Mouse (Mus musculus) liver, embryonic 14.5 days (tissue): ENCODE data around the gene Morn2. TPM values are rescaled to one million over a fixed set of nuclear protein-coding genes. Genes with fewer than 3 reads are reported as not detected.

Source experiments
- ATAC-seq: fragments of 200-750 bp; cut with Nextera tagmentation; 2 replicates; pipeline ENCODE4 v1.8.0; 2017; ENCODE audit warnings: moderate number of reproducible peaks, mild to moderate bottlenecking, moderate library complexity; ENCODE audit not compliant: insufficient read depth
- DNase-seq, 3 experiments: peaks; one replicate each; pipeline ENCODE4 v3.0.0-alpha.2; 2012 to 2013; ENCODE audit warnings: low read depth in 3 of 3, low spot score in 3 of 3
- H3K27ac ChIP-seq: fragments of 300-500 bp; sonication (generic); 2 replicates; pipeline ENCODE4 v1.5.1; 2014; ENCODE audit warnings: moderate library complexity, mild to moderate bottlenecking, control low read depth, inconsistent platforms
- H3K27me3 ChIP-seq: fragments of 300-500 bp; sonication (generic); 2 replicates; pipeline ENCODE4 v1.6.1; 2014; ENCODE audit warnings: mild to moderate bottlenecking, low read length, moderate library complexity; ENCODE audit not compliant: control insufficient read depth, insufficient read depth
- H3K36me3 ChIP-seq: fragments of 300-500 bp; sonication (generic); replicated peaks from 2 replicates; pipeline ENCODE4 v1.6.1; 2014; ENCODE audit warnings: low read depth; ENCODE audit not compliant: control insufficient read depth, insufficient read depth
- H3K4me1 ChIP-seq, 2 experiments: fragments of 200-500 bp in 1 of 2; fragments of 300-500 bp in 1 of 2; sonication (generic) in 1 of 2; replicated peaks; 2 replicates each; pipeline ENCODE4 v1.6.1; 2012 to 2014; ENCODE audit warnings: antibody characterized with exemption in 1 of 2, inconsistent platforms in 1 of 2, low read length in 1 of 2; ENCODE audit not compliant: control insufficient read depth in 2 of 2, insufficient read depth in 2 of 2
- H3K4me2 ChIP-seq: fragments of 300-500 bp; sonication (generic); 2 replicates; pipeline ENCODE4 v1.6.1; 2014; ENCODE audit warnings: low read depth, mild to moderate bottlenecking, control low read depth, moderate library complexity
- H3K4me3 ChIP-seq, 2 experiments: fragments of 200-500 bp in 1 of 2; fragments of 300-500 bp in 1 of 2; sonication (generic) in 1 of 2; 2 replicates each; pipeline ENCODE4 v1.5.1; 2012 to 2014; ENCODE audit warnings: low read depth in 2 of 2, low read length in 2 of 2, mild to moderate bottlenecking in 2 of 2, control low read depth in 1 of 2, inconsistent platforms in 1 of 2, moderate library complexity in 1 of 2; ENCODE audit not compliant: insufficient read depth in 1 of 2
- H3K9ac ChIP-seq: fragments of 300-500 bp; sonication (generic); replicated peaks from 2 replicates; pipeline ENCODE4 v1.6.1; 2014; ENCODE audit warnings: mild to moderate bottlenecking, control low read depth, moderate library complexity
- H3K9me3 ChIP-seq: fragments of 300-500 bp; sonication (generic); 2 replicates; pipeline ENCODE4 v1.6.1; 2016; ENCODE audit warnings: low read length, mixed read lengths; ENCODE audit not compliant: control insufficient read depth
- CTCF ChIP-seq: IDR thresholded peaks from 2 replicates; pipeline ENCODE4 v1.5.1; 2016; ENCODE audit warnings: antibody characterized with exemption, low read depth, control low read depth
- EP300 ChIP-seq: IDR thresholded peaks from 2 replicates; pipeline ENCODE4 v1.6.1; 2016; ENCODE audit warnings: antibody characterized with exemption, low read depth
- WGBS: fragments of 180-500 bp; shearing (Covaris S2); extraction: QIAGEN DNeasy Blood & Tissue Kit; methylation state at CpG from one replicate; pipeline ENCODE4 v1.1.7; 2014; ENCODE audit not compliant: insufficient replicate concordance; 5-methylcytosine and 5-hydroxymethylcytosine counted together
- polyA plus RNA-seq, 2 experiments: library from polyadenylated mRNA; depleted of rRNA in 1 of 2; stranded (reverse) in 1 of 2; unstranded in 1 of 2; fragments of >200 nt; fragmentation: Nextera tagmentation in 1 of 2; extraction: Ambion mirVana in 1 of 2; gene quantifications; 2 replicates each; pipeline versions ENCODE4 v1.2.1 to v1.2.3; 2012 to 2014

Gene Morn2
- polyA plus RNA-seq, 2 experiments: 2.8 to 9.1 TPM

- Histone ChIP-seq H3K27ac (no peak overlapping the region), H3K36me3 (no peaks in the 10 kb centered on the region), H3K4me3 (no peak overlapping the region), H3K9me3 (no peaks in the 10 kb centered on the region), H3K4me2 (no peak overlapping the region), H3K27me3 (no peaks in the 10 kb centered on the region), H3K4me1 (no peaks in the 10 kb centered on the region), H3K9ac (no peak overlapping the region)
- no peak for TF ChIP-seq CTCF
- no peak for TF ChIP-seq EP300
- 68% methylated on average over 3 of the region's 3 CpGs for WGBS
- ATAC-seq (no peak), DNase-seq (no peak)
Observed at GRCm38 (mm10) chr17:80326431-80326830, 36.4 kb downstream of the Morn2 start.

- no peaks in the 10 kb centered on the region for H3K4me1 ChIP-seq
- H3K9me3 ChIP-seq: no peaks in the 10 kb centered on the region
- no peak overlapping the region for H3K4me2 ChIP-seq
- H3K27ac ChIP-seq: no peak overlapping the region
- no peaks in the 10 kb centered on the region for H3K36me3 ChIP-seq
- ATAC-seq: no peak
- no peak overlapping the region for H3K9ac ChIP-seq
- H3K27me3 ChIP-seq: no peaks in the 10 kb centered on the region
- DNase-seq: no peak
- TF ChIP-seq EP300: no peak
- TF ChIP-seq CTCF: peak; percentile 27
- H3K4me3 ChIP-seq: no peak overlapping the region
- 63% methylated on average over 2 of the region's 2 CpGs for WGBS
Observed at GRCm38 (mm10) chr17:80332386-80332785, 42.4 kb downstream of the Morn2 start.

GRCm38 (mm10) chr17:80345277-80345676, 55.3 kb downstream of the Morn2 start:
- TF ChIP-seq EP300 (no peak), CTCF (peak; percentile 36)
- DNase-seq: no peak
- 63% methylated on average over 4 of the region's 4 CpGs for WGBS
- H3K9me3 ChIP-seq: no peaks in the 10 kb centered on the region
- no peaks in the 10 kb centered on the region for H3K36me3 ChIP-seq
- H3K4me3 ChIP-seq: no peak overlapping the region
- no peak overlapping the region for H3K9ac ChIP-seq
- H3K4me2 ChIP-seq: no peak overlapping the region
- H3K27me3 ChIP-seq: no peaks in the 10 kb centered on the region
- no peak overlapping the region for H3K27ac ChIP-seq
- no peak for ATAC-seq
- no peaks in the 10 kb centered on the region for H3K4me1 ChIP-seq

GRCm38 (mm10) chr17:80346591-80347125, 56.7 kb downstream of the Morn2 start:
- no peak for DNase-seq
- no peaks in the 10 kb centered on the region for H3K9me3 ChIP-seq
- no peak for TF ChIP-seq CTCF
- TF ChIP-seq EP300: no peak
- H3K4me1 ChIP-seq: no peaks in the 10 kb centered on the region
- WGBS: 59% methylated on average over 11 of the region's 11 CpGs
- ATAC-seq: no peak
- H3K27me3 ChIP-seq: no peaks in the 10 kb centered on the region
- no peak overlapping the region for H3K9ac ChIP-seq
- H3K27ac ChIP-seq: no peak overlapping the region
- H3K4me2 ChIP-seq: no peak overlapping the region
- no peaks in the 10 kb centered on the region for H3K36me3 ChIP-seq
- no peak overlapping the region for H3K4me3 ChIP-seq

Other genes starting within 250 kb of the Morn2 start
- gene Hnrnpll, start 227.9 kb upstream of the Morn2 start, polyA plus RNA-seq (2012; rRNA removed): 16.2 and 23.5 TPM in 2 replicates
- gene Hnrnpll, start 227.9 kb upstream of the Morn2 start, polyA plus RNA-seq (2014; fragmentation: Nextera tagmentation; extraction: Ambion mirVana): 23.1 and 23.9 TPM in 2 replicates
- gene Galm, start 162.7 kb upstream of the Morn2 start, polyA plus RNA-seq (2012; rRNA removed): 14.0 and 15.0 TPM in 2 replicates
- gene Galm, start 162.7 kb upstream of the Morn2 start, polyA plus RNA-seq (2014; fragmentation: Nextera tagmentation; extraction: Ambion mirVana): 22.7 and 25.6 TPM in 2 replicates
- 89.9 and 146 TPM in 2 replicates for gene Srsf7, start 82.9 kb upstream of the Morn2 start, polyA plus RNA-seq (2012; rRNA removed)
- 264 TPM in 2 replicates for gene Srsf7, start 82.9 kb upstream of the Morn2 start, polyA plus RNA-seq (2014; fragmentation: Nextera tagmentation; extraction: Ambion mirVana)
- 0.02 and 0.04 TPM in 2 replicates for gene Ttc39d, start 82.7 kb upstream of the Morn2 start, polyA plus RNA-seq (2012; rRNA removed)
- 0.13 TPM in 1 of 2 replicates, not detected in the other for gene Ttc39d, start 82.7 kb upstream of the Morn2 start, polyA plus RNA-seq (2014; fragmentation: Nextera tagmentation; extraction: Ambion mirVana)
- gene Gemin6, start 65.8 kb upstream of the Morn2 start, polyA plus RNA-seq (2012; rRNA removed): 8.6 and 16.2 TPM in 2 replicates
- 33.6 and 35.7 TPM in 2 replicates for gene Gemin6, start 65.8 kb upstream of the Morn2 start, polyA plus RNA-seq (2014; fragmentation: Nextera tagmentation; extraction: Ambion mirVana)
- 4.1 and 5.1 TPM in 2 replicates for gene Dhx57, start 273 bp downstream of the Morn2 start, polyA plus RNA-seq (2012; rRNA removed)
- gene Dhx57, start 273 bp downstream of the Morn2 start, polyA plus RNA-seq (2014; fragmentation: Nextera tagmentation; extraction: Ambion mirVana): 2.8 and 3.6 TPM in 2 replicates
- gene Arhgef33, start 17.2 kb downstream of the Morn2 start, polyA plus RNA-seq (2012; rRNA removed): 0.03 and 0.13 TPM in 2 replicates
- 0.36 and 0.69 TPM in 2 replicates for gene Arhgef33, start 17.2 kb downstream of the Morn2 start, polyA plus RNA-seq (2014; fragmentation: Nextera tagmentation; extraction: Ambion mirVana)
- gene Gm10190, start 83.3 kb downstream of the Morn2 start, polyA plus RNA-seq (2012; rRNA removed): not detected in 2 replicates
- gene Gm10190, start 83.3 kb downstream of the Morn2 start, polyA plus RNA-seq (2014; fragmentation: Nextera tagmentation; extraction: Ambion mirVana): not detected in 2 replicates
- gene Sos1, start 190.2 kb downstream of the Morn2 start, polyA plus RNA-seq (2012; rRNA removed): 1.1 and 1.7 TPM in 2 replicates
- 1.3 and 1.8 TPM in 2 replicates for gene Sos1, start 190.2 kb downstream of the Morn2 start, polyA plus RNA-seq (2014; fragmentation: Nextera tagmentation; extraction: Ambion mirVana)